Mouse (Mus musculus) limb, embryonic 14.5 days (tissue): ENCODE data around the gene Armcx5. TPM values are rescaled to one million over a fixed set of nuclear protein-coding genes. Genes with fewer than 3 reads are reported as not detected.
"Not testable (repeated sequence)": the region's sequence is repeated elsewhere in the genome, so short reads cannot be mapped to it uniquely, and the experiment has no call there.

ENCODE experiments used
- ATAC-seq: fragments of 200-750 bp; cut with Nextera tagmentation; 2 replicates; pipeline ENCODE4 v1.8.0; 2017; ENCODE audit warnings: low read depth, moderate number of reproducible peaks, moderate TSS enrichment; ENCODE audit not compliant: low FRiP score
- DNase-seq: peaks from one replicate; pipeline ENCODE4 v3.0.0-alpha.2; 2015; ENCODE audit warnings: low spot score
- H3K27ac ChIP-seq: fragments of 300-500 bp; sonication (generic); replicated peaks from 2 replicates; pipeline ENCODE4 v1.5.1; 2014; ENCODE audit warnings: low read depth, mild to moderate bottlenecking, low read length, moderate library complexity, mixed read lengths
- H3K27me3 ChIP-seq: fragments of 300-500 bp; sonication (generic); 2 replicates; pipeline ENCODE4 v1.6.1; 2014; ENCODE audit warnings: low read length, mixed read lengths; ENCODE audit not compliant: control insufficient read depth, insufficient read depth
- H3K36me3 ChIP-seq: fragments of 300-500 bp; sonication (generic); 2 replicates; pipeline ENCODE4 v1.6.1; 2014; ENCODE audit warnings: mild to moderate bottlenecking, low read length, moderate library complexity, mixed read lengths; ENCODE audit not compliant: control insufficient read depth, insufficient read depth
- H3K4me1 ChIP-seq: fragments of 300-500 bp; sonication (generic); 2 replicates; pipeline ENCODE4 v1.6.1; 2014; ENCODE audit warnings: antibody characterized with exemption, low read length, mixed read lengths; ENCODE audit not compliant: control insufficient read depth, insufficient read depth
- H3K4me2 ChIP-seq: fragments of 300-500 bp; sonication (generic); replicated peaks from 2 replicates; pipeline ENCODE4 v1.6.1; 2014; ENCODE audit warnings: low read depth, mild to moderate bottlenecking, low read length, moderate library complexity; ENCODE audit not compliant: severe bottlenecking
- H3K4me3 ChIP-seq: fragments of 300-500 bp; sonication (generic); replicated peaks from 2 replicates; pipeline ENCODE4 v1.5.1; 2014; ENCODE audit warnings: low read length
- H3K9ac ChIP-seq: fragments of 300-500 bp; sonication (generic); 2 replicates; pipeline ENCODE4 v1.6.1; 2014; ENCODE audit warnings: mild to moderate bottlenecking, low read depth, low read length, moderate library complexity; ENCODE audit not compliant: severe bottlenecking
- H3K9me3 ChIP-seq: fragments of 300-500 bp; sonication (generic); 2 replicates; pipeline ENCODE4 v1.6.1; 2016; ENCODE audit warnings: low read length; ENCODE audit not compliant: control insufficient read depth
- POLR2A ChIP-seq: fragments of 200-500 bp; IDR thresholded peaks from 2 replicates; pipeline ENCODE4 v1.8.0; 2012; ENCODE audit warnings: inconsistent platforms, mild to moderate bottlenecking, moderate library complexity, borderline replicate concordance; ENCODE audit not compliant: insufficient read depth, insufficient read length; ENCODE audit errors: extremely low read depth
- WGBS: fragments of 180-500 bp; shearing (Covaris S2); extraction: QIAGEN DNeasy Blood & Tissue Kit; methylation state at CpG from one replicate; pipeline ENCODE4 v1.1.7; 2014; 5-methylcytosine and 5-hydroxymethylcytosine counted together
- polyA plus RNA-seq, 2 experiments: library from polyadenylated mRNA; depleted of rRNA in 1 of 2; stranded (reverse) in 1 of 2; unstranded in 1 of 2; fragments of >200 nt; fragmentation: Nextera tagmentation in 1 of 2; extraction: Ambion mirVana in 1 of 2; gene quantifications; 2 replicates each; pipeline versions ENCODE4 v1.2.1 to v1.2.3; 2012 to 2014

Gene Armcx5
- polyA plus RNA-seq, 2 experiments, result 9.1 to 9.3 TPM

- Histone ChIP-seq H3K36me3 (no peaks in the 10 kb centered on the region), H3K4me1 (no peaks in the 10 kb centered on the region), H3K9me3 (no peaks in the 10 kb centered on the region), H3K27me3 (no peaks in the 10 kb centered on the region), H3K4me2 (no peak within 1 kb of the TSS), H3K9ac (no peak within 1 kb of the TSS), H3K27ac (no peak within 1 kb of the TSS), H3K4me3 (no peak within 1 kb of the TSS)
- 87% methylated on average over 10 of the region's 10 CpGs for WGBS
- ATAC-seq, result no peak
- DNase-seq, result no peak
- TF ChIP-seq POLR2A, result no peak
These were observed 17.4 kb upstream of the Armcx5 start, which contains the start of gene Tmsb15a for GRCm38 (mm10) chrX:135725161-135725560. Gene Tmsb15a, minus strand, starts transcription at chrX:135725261.

GRCm38 (mm10) chrX:135738730-135739520 lies 3.6 kb upstream of the Armcx5 start:
- DNase-seq, result no peak
- 86% methylated on average over 2 of the region's 2 CpGs for WGBS
- no peak for ATAC-seq
- H3K4me3 ChIP-seq, result no peak overlapping the region
- H3K4me2 ChIP-seq, result no peak overlapping the region
- H3K9me3 ChIP-seq, result no peaks in the 10 kb centered on the region
- H3K36me3 ChIP-seq, result no peaks in the 10 kb centered on the region
- 0 out of 2 replicates have a peak, but pooled peaks cover 4% of the 10 kb centered on the region for H3K27me3 ChIP-seq
- H3K4me1 ChIP-seq, result no peaks in the 10 kb centered on the region; the same call in 1 of the 2 replicates
- no peak overlapping the region for H3K27ac ChIP-seq
- no peak for TF ChIP-seq POLR2A
- H3K9ac ChIP-seq, result no peak overlapping the region

- Histone ChIP-seq H3K27ac (peak overlapping the region; percentile 83; the same call in 1 of the 2 replicates), H3K27me3 (0 out of 2 replicates have a peak, but pooled peaks cover 4% of the 10 kb centered on the region), H3K4me3 (peak overlapping the region; percentile 53), H3K9ac (peak overlapping the region; percentile 62), H3K9me3 (no peaks in the 10 kb centered on the region), H3K4me1 (no peaks in the 10 kb centered on the region; the same call in 1 of the 2 replicates), H3K4me2 (peak overlapping the region; percentile 49), H3K36me3 (0 out of 2 replicates have a peak, but pooled peaks cover 5% of the 10 kb centered on the region)
- WGBS, result 14% methylated on average over 7 of the region's 7 CpGs
- TF ChIP-seq POLR2A, result no peak
- DNase-seq (no peak), ATAC-seq (no peak)
These were observed 473 bp downstream of the Armcx5 start for GRCm38 (mm10) chrX:135743056-135743355.

- not testable (repeated sequence) for ATAC-seq, H3K4me2 ChIP-seq, H3K4me3 ChIP-seq, H3K27ac ChIP-seq, H3K4me1 ChIP-seq, H3K36me3 ChIP-seq, H3K27me3 ChIP-seq, DNase-seq, H3K9me3 ChIP-seq, H3K9ac ChIP-seq
- 87% methylated on average over 3 of the region's 3 CpGs for WGBS
These were observed 2.8 kb downstream of the Armcx5 start for GRCm38 (mm10) chrX:135745376-135745775.

GRCm38 (mm10) chrX:135752832-135753231 lies 10.3 kb downstream of the Armcx5 start:
- H3K27me3 ChIP-seq, result no peaks in the 10 kb centered on the region
- TF ChIP-seq POLR2A, result no peak
- DNase-seq (peak; percentile 53), ATAC-seq (no peak; the same call in 1 of the 2 replicates)
- H3K9me3 ChIP-seq, result no peaks in the 10 kb centered on the region
- H3K4me3 ChIP-seq, result no peak overlapping the region
- H3K27ac ChIP-seq, result no peak overlapping the region
- H3K4me1 ChIP-seq, result no peaks in the 10 kb centered on the region
- 11% methylated on average over 2 of the region's 2 CpGs for WGBS
- no peak overlapping the region for H3K9ac ChIP-seq
- H3K36me3 ChIP-seq, result peaks cover 8% of the 10 kb centered on the region; the same call in 1 of the 2 replicates
- no peak overlapping the region for H3K4me2 ChIP-seq

- Histone ChIP-seq H3K4me1 (no peaks in the 10 kb centered on the region), H3K27me3 (no peaks in the 10 kb centered on the region), H3K36me3 (peaks cover 6% of the 10 kb centered on the region; the same call in 1 of the 2 replicates), H3K4me3 (no peak overlapping the region), H3K9me3 (no peaks in the 10 kb centered on the region), H3K27ac (no peak overlapping the region), H3K4me2 (no peak overlapping the region), H3K9ac (no peak overlapping the region)
- DNase-seq (peak; percentile 36), ATAC-seq (no peak)
- TF ChIP-seq POLR2A, result no peak
These were observed 19.2 kb downstream of the Armcx5 start for GRCm38 (mm10) chrX:135761707-135762106.
